Mouse (Mus musculus) CD4-positive helper T cell, adult 2 months (primary cell): ENCODE measurements at regions not wholly inside any gene's neighbourhood (a gene's known extent, or its start where the extent isn't known, plus 50 kb on each side); places are given as distances from the start of the nearest gene placed in this dataset.

Source experiments
- DNase-seq: peaks from one replicate; pipeline ENCODE4 v3.0.0-alpha.2; 2012; ENCODE audit warnings: low read depth, missing footprints, low spot score

DNA sequence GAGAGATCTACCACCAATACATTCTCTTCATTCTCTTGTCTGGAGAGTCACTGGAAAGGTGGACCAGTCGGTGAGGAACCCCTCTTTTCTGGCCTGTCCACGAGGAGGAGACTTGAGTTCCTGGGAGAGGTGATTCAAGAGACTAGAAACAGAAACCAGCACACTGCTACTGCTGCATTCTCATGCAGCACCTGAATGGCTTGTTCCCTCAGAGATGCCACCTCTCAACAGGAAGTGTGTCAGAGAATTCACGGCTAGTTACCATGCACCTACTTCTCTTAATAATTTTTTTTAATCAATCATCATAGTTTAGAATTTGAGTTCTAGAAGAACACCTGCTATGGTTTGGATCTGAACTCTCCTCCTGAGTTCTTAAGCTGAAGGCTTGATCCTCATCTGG lies 52.0 kb upstream of the Dynlrb2 start:
- DNase-seq: no peak

DNA sequence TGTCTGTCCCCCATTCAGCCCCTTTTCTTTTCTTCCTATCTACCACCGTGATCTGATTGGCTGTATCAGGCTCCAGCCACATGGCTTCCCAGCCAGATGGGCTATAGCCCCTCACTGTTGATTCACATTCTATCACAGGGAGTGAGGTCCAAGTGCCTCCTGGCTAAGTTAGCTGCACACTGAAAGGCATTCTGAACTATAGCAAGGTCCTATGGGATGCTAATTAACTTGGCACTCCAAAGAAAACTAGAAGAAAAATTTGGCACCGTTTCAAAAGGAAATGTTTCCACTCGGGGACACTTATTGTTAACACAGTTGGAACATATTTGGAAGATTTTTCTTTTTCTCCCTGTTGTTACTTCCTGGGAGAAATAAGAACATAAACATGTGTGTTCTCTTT lies 53.4 kb upstream of the Dynlrb2 start:
- DNase-seq: no peak

DNA sequence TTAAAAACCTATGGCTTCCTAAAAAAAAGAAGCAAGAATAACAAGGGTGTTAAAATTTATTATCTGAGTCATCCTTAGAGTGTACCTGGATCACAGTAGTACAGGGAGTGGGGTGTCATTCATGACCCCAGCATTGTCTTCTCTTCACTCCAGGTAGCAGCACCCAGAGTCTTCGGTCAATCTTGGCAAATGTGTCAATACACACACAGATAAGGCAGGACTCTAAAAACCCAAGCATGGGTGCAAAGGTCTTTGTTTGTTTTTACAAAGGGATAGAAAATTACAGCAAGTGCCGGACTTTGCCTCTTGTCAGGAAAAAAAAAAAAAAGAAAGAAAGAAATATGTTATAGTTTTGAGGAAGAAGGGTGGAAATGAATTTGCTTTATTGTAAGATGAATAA lies 57.3 kb upstream of the Dynlrb2 start:
- DNase-seq: no peak

DNA sequence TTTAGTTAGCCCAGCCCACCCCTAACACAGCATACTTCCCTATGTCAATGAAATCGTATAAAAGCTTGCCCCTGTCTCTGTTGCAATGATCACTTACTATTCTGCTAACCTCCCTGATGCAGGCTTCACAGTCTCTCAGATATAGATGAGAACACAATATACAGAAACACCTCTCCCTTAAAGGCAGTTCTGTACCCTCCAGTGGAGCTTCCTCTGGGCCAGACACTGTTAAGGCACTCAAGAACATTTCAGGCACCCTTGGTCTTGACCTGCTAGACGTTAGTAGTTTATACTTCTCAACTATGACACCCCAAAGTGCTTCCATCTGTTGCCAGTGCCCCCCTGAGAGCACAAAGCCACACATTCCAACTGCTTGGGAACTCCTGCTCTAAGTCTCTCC lies 61.9 kb upstream of the Dynlrb2 start:
- no peak for DNase-seq

DNA sequence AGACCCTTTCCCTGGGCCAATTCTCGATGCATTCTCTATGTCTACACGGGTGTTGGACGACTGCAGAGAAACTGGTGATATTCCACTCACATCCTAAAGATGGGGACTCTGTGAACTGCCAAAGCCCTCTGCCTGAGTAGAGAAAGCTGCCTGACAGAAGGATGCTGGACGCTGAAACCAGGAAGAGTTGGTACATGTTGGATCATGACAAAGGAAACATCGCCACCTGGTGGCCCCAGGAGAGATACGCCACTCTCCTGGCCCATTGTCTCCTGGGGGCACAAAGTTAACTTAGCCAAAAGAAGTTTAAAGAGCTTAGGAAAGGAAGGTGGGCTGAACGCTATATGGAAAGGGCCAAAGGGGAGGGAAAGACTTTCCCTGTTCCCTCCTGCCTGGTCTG lies 65.9 kb upstream of the Dynlrb2 start:
- peak; percentile 52 for DNase-seq

DNA sequence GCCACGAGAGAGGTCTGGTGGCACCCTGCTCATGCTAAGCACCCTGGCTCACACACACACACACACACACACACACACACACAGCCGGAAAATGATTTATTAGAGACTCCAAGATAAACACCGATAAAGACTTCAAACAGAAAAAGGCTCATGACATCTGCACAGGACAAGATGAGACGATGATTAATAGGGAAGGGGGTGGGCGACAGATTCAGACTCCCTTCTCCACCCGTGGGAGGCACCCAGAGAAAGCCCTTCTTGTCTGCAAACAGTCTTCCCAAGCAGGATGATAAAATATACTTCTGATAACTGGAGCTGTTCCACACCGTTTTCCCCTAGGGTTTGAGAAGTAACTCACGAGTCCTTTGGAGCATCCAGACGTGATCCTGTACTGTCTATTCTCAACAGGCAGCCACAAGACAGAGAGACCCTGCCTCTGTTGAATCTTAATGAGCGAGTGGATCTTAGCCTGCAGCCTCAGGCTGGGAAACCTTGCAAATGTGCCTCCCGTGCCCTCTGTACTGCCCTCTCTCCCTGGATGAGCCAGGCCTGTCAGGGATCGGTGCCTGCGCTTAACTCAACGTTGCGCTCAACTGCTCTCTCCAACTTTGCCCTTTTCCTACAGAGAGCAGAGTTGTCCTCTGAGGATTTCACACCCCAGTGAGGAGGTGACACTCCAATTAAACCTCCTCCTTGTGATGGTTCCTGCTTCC lies 69.3 kb upstream of the Dynlrb2 start:
- no peak for DNase-seq

DNA sequence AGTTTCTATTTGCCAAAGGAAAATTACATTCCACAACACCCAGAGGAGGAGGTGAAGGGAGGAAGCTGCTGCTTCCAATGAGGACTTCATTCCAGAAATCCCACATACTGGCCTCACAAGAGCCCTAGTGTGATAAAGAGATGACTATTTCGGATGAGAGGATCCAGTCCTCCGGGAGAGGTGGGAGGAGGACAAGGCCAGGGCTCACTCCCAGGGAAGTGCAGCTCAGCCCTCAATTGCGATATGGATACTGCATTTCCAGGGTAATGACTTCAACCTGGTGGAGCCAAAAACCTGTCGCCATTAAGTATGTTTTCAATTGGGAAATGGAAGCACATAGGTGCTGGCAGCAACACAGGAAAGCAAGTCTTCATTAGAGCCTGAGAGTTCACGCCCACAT lies 74.7 kb upstream of the Dynlrb2 start:
- no peak for DNase-seq

DNA sequence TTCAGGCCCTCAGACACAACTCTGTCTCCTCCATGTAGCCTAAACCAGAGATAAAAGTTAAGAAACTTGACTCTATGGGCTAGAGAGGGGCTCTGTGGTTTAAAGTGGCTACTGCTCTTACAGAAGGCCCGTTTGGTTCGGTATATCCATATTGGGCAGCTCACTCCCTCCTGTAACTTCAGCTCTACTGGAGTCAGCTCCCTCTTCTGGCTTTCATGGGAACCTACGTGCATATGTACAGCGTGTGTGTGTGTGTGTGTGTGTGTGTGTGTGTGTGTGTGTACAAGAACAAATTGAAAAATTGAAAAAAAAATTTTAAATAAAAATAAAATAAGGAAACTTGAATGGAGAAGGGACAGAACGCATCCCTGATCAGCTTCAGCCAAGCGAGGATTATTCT lies 75.1 kb upstream of the Dynlrb2 start:
- no peak for DNase-seq

DNA sequence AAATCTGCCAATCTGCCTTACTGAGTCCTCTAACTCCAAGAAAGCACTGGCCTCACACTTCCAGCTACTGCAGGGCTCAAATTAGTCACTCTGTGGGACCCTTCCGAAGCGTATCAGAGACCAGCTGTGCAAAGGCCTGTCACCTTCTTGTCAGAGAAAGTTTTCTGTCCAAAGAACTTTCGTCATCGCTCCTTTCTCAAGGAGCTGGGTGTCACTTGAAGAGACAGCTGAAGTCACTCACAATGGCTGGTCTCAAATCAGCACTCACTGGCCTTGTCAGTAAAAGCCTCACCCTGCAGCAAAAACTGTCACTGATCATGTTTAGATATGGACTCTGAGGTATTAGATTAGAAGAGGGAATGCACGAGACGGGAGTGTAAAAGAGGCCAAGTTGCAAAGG lies 81.9 kb upstream of the Dynlrb2 start:
- no peak for DNase-seq

DNA sequence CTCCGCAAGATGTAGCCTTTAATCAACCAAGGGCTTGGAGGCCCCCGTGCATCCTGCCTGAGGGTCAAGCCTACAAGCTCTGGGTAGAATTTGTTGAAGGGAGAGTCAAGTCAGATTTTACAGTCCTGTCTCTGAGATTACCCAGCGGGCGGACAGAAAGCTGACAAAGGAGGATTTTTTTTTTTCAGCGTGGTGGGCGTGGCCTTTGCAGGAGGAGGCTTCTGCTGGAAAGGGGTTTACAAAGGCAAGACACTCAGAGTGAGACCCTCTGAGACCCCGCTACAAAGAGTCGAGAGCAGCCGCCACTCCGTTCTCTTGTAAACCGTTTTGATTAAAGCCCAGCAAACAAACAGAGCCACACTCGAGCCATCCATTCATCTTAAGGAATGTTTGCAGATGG lies 92.1 kb upstream of the Dynlrb2 start:
- no peak for DNase-seq

DNA sequence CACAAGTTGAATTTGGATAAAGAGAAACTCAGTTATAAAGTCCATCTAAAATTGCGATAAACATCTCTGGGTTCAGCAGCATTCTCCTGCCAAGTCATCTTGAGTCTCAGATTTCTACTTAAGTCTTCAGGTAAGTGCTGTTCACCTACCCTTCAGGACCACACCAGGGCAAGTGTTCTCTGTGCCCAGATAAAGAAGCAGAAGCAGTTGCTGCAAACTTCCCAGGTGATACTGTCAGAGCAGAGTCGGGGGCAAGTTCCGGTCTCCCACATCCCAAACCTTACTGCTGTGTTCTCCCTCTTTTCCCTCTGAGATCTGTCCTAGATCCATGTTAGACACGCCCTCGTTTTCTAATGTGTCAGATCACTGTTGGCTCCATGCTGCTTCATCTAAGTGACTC lies 94.7 kb upstream of the Dynlrb2 start:
- DNase-seq: no peak

DNA sequence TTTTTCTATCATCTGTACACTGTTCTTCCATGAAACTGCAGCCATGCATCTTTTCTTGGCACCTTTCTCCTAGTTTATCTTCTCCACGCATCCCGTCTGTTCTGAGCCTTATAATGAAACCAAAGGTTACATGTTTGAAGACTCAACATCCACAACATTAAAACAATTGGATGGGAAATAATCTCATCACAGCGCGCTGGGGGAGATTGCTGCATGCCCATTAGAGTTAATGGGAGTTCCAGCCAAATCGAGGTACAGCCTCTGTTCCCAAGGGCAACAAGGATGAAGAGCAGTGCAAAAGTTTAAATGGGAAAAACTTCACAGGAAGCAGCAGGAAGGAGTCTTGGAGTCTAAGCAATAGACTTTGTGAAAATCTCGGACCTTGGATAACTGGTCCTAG lies 95.8 kb upstream of the Dynlrb2 start:
- DNase-seq: no peak

DNA sequence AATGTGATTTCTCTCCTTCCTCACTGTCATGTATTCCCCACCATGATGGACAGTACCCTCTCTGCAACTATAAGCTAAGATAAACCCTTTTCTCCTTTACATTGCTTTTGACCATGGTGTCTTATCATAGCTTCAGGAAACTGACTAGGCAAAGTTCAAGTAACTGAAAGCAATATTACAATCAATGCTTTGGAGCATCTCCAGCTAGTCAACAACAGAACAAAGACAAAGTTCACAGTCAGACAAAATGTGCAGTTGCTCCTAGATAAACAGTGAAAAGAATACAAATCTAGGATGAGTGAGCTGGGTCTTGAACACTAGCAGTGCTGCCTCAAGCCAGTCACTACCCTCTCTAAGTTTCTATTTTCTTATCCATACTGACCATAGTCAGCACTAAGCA lies 100.2 kb upstream of the Dynlrb2 start:
- DNase-seq: no peak

DNA sequence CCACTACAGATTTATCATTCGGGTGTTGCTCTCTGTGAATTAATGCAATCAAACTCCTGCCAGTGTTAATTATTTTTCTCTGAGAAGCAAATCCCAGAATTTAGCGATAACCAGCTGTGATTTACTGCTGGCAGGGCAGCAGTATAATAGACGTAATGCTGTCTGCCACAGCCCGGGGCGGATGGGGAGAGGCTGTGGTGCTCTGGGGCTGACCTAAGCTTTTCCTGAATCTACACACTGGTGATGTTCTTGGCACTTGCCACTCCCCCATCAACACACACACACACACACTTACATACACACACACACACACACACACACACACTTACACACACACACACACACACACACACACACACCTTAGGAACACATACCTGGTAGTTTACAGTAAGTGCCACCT lies 101.4 kb upstream of the Dynlrb2 start:
- no peak for DNase-seq

DNA sequence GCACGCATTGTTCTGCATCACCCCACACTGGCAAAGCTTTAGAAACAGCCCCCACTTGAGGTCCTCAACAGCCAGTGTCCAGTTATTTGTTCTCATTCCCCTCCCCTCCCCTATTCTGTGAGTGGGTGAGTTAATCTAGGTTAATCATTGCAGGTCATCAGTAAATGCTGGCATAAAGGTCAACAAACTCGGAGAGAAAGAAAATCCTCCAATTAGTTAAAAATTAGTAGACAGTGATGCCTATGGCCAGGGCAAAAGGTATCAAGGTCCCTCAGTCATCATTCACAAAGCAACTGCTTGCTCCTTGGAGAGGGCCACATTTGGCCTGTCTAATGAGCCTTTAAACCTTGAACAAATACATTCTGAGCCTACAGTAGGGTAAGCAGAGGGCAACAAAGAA lies 105.3 kb upstream of the Dynlrb2 start:
- DNase-seq: no peak

DNA sequence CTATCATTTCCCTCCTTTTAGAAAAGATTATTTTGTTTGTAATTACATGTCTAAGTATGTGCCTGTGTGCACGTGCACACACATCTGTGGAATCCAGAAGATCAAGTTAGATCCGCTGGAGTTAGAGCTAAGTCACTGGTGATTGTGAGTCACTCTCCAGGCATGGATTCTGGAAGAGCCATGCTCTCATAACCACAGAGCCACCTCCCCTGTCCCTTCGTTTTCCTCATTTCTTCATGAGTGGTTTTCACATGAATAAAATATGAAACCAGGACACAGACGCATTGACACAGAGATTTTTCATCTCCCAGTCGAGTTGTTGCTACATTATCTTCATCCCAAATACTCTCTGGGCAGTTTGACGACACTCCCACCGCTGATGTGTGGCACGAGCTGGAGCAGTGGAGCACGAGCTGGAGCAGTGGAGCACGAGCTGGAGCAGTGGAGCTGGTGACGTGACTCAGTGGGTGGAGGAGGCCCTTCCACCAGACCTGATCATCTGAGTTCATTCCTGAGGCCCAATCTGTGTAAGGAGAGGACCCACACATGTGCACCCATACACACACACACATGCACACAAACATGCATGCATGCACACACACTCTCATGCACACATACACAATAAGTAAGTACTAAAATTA lies 106.1 kb upstream of the Dynlrb2 start:
- DNase-seq: no peak

DNA sequence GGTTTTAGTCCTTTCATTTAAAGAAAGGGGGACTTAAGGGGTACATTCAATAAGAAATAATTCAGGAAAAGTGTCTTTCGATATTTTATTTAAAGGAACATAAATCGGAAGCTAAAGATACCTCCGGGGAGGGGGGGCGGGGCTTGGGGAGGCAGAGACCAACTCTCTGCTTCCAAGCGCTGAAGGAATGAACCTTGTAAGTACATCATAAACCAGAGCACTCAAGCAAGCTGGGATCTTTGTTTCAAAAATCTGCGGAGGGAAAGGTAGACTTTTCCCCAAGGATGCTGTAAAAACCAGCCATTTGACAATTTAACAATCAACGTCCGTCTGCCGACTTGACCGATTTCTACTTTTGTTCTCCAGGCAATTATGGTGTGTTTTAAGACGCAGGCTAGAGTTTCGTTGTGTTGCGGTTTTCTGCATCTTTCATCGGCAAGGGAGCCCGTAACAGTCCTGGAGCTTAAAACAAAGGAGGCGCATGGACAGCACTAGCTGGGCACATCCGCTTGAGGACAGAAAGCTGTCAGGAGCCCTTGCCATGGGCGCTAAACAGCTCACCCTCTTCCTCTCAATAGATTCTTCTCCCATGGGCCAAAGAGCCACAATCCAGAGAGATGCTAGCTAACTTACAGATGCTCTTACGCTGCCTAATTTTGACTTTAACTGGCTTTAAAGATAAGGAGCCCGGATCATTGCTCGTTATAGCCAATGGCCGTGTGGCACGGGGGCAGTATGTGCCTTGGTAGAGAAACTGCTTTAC lies 119.4 kb upstream of the Dynlrb2 start:
- DNase-seq: no peak

DNA sequence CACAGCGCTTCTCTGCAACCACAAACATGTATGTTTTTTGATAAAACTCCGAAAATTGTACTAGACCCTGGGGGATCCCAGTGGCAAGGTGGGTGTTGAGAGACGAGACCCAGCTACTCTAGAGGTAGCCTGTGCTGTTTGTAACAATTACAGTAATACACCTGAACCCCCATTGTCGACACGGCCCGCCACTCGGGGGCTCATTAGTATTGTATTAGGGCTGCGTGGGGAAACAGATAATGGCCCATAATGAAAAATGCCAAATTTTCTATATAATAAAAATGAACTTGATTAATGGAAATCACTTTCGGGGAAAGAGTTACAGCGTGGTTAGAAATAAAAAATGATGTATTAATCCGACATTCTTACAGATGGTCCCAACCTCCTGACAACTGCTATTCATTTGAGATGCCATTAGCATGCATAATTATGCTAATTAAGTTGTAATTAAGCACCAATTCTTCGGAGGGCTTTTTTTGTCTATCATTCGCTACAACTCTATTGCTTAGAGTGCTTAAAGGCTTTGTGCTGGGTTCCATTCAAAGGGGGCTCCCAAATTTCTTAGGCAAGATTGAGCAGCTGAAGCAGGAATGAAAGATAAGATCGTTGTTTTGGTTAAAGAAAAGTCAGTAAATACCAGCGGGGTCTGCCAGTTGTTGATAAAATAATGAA lies 120.2 kb upstream of the Dynlrb2 start:
- no peak for DNase-seq

DNA sequence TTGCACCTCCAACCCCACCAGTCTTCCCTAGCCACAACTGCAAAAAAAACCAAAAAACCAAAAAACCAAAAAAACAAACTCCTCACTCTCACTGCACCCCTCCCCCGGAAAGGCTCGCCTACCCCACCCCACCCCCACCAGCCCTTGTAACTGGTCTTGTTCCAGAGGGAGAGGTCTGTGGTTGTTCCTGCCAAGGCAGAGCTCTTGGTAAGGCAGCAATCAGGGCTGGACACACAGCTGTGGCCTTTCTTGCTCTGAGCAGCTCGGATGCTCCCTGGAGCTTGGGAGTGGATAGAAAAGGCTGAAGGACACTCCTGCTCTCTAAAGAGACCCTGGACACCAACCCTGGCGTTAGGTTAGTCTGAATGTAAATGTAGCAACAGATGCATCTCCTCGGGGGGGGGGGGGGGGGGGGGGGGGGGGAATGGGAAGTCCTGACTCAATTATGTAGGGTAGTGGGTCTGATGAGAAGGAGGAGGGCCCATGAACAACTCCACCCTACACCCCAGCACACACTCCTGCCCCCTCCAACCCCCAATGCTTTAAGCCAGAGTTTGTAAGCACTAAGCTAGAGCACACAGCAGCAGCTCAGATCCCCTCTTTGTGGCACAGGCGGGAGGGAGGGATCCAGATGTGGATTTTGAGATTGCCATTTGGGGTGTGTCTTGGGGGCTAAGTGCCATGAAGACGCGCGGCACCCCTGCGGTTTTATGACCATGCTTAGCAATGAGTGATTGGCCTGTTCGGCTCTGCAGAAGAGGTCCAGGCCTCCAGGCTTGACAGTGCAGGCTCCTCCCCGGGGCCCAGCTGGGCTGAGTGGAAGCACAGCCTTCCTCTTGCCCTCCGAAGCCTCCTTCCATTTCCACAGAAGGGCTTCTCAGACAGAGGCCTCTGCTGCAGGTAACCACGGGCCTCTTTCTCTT lies 121.0 kb upstream of the Dynlrb2 start:
- no peak for DNase-seq

DNA sequence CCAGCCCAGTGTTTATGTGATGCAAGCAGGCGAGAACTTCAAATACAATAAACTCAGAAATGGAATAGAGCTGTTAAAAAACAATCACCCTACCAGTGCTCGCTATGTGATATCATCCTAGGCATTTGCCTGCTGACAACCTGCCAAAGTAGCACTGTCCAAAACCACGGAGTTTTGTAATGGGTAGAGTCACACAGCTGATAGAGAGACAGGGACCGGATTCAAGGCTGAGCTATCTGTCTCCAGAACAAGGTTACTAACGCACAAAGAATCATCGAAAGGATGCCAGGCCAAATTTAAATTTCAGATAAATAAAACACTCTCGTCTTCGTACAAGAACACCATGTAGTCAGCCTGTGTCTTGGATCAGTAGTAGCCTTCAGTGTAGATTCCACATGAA lies 121.7 kb upstream of the Dynlrb2 start:
- DNase-seq: no peak

DNA sequence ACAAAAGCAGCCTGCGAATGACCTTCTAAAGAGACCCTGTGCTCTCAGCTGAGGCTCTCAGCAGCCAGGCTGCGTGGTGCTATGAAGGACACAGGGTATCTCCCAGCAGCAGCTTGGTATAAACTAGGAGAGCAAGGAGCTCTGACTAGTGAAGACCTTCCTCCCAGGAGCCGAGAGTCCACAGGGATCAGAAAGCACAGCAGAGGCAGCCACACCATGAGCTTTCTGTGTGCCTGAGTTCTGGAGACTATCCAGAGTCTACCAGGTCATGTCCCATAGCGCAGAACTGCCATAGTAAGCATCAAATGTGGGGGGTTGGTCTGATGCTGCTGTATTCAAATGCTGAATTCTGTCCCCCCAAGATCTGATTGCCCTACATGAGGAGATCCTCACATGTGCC lies 124.2 kb upstream of the Dynlrb2 start:
- DNase-seq: no peak
